Mouse (Mus musculus) hindbrain, embryonic 16.5 days (tissue): ENCODE results near the gene Gm21833. TPM values are rescaled to one million over a fixed set of nuclear protein-coding genes. Genes with fewer than 3 reads are reported as not detected.
"Not testable (repeated sequence)": the region's sequence is repeated elsewhere in the genome, so short reads cannot be mapped to it uniquely, and the experiment has no call there.

Experiments
- ATAC-seq: fragments of 200-750 bp; cut with Nextera tagmentation; 2 replicates; pipeline ENCODE4 v1.8.0; 2017; ENCODE audit warnings: moderate TSS enrichment, moderate library complexity
- H3K27ac ChIP-seq: fragments of 300-500 bp; sonication (generic); 2 replicates; pipeline ENCODE4 v1.5.1; 2014; ENCODE audit warnings: low read depth, mild to moderate bottlenecking, control low read depth, low read length, moderate library complexity
- H3K27me3 ChIP-seq: fragments of 300-500 bp; sonication (generic); replicated peaks from 2 replicates; pipeline ENCODE4 v1.6.1; 2014; ENCODE audit warnings: low read length; ENCODE audit not compliant: control insufficient read depth, insufficient read depth
- H3K36me3 ChIP-seq: fragments of 300-500 bp; sonication (generic); 2 replicates; pipeline ENCODE4 v1.6.1; 2014; ENCODE audit warnings: mild to moderate bottlenecking, low read length, moderate library complexity, mixed read lengths; ENCODE audit not compliant: control insufficient read depth, insufficient read depth
- H3K4me1 ChIP-seq: fragments of 300-500 bp; sonication (generic); 2 replicates; pipeline ENCODE4 v1.6.1; 2014; ENCODE audit warnings: low read depth, low read length; ENCODE audit not compliant: control insufficient read depth, insufficient read depth
- H3K4me2 ChIP-seq: fragments of 300-500 bp; sonication (generic); 2 replicates; pipeline ENCODE4 v1.6.1; 2014; ENCODE audit warnings: mild to moderate bottlenecking, low read length, control low read depth, moderate library complexity
- H3K4me3 ChIP-seq: fragments of 300-500 bp; sonication (generic); 2 replicates; pipeline ENCODE4 v1.5.1; 2014; ENCODE audit warnings: mild to moderate bottlenecking, low read length, control low read depth, moderate library complexity
- H3K9ac ChIP-seq: fragments of 300-500 bp; sonication (generic); 2 replicates; pipeline ENCODE4 v1.6.1; 2014; ENCODE audit warnings: low read depth, mild to moderate bottlenecking, control low read depth, low read length, moderate library complexity
- H3K9me3 ChIP-seq: fragments of 300-500 bp; sonication (generic); 2 replicates; pipeline ENCODE4 v1.6.1; 2014; ENCODE audit warnings: mild to moderate bottlenecking, low read length, moderate library complexity; ENCODE audit not compliant: control insufficient read depth
- WGBS: fragments of 180-500 bp; shearing (Covaris S2); extraction: QIAGEN DNeasy Blood & Tissue Kit; methylation state at CpG from one replicate; pipeline ENCODE4 v1.1.7; 2014; 5-methylcytosine and 5-hydroxymethylcytosine counted together
- polyA plus RNA-seq: library from polyadenylated mRNA; unstranded; fragments of >200 nt; fragmentation: Nextera tagmentation; extraction: Ambion mirVana; gene quantifications from 2 replicates; pipeline ENCODE4 v1.2.1, GENCODE M21; 2015

Gene Gm21833
- polyA plus RNA-seq: not detected in 2 replicates

DNA sequence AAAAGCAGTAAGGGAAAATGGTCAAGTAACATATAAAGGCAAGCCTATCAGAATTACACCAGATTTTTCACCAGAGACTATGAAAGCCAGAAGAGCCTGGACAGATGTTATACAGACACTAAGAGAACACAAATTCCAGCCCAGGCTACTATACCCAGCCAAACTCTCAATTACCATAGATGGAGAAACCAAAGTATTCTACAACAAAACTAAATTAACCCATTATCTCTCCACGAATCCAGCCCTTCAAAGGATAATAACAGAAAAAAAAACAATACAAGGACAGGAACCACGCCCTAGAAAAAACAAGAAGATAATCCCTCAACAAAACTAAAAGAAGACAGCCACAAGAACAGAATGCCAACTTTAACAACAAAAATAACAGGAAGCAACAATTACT lies at the start of gene Gm21833:
Gene Gm21833, plus strand, starts transcription at position 301 of the 400 bp plus-strand sequence.
- H3K9ac ChIP-seq, ATAC-seq, H3K36me3 ChIP-seq, H3K27ac ChIP-seq, H3K4me2 ChIP-seq, H3K4me1 ChIP-seq, H3K4me3 ChIP-seq, H3K27me3 ChIP-seq, H3K9me3 ChIP-seq: not testable (repeated sequence)
- 80% methylated on average over 2 of the region's 2 CpGs for WGBS

DNA sequence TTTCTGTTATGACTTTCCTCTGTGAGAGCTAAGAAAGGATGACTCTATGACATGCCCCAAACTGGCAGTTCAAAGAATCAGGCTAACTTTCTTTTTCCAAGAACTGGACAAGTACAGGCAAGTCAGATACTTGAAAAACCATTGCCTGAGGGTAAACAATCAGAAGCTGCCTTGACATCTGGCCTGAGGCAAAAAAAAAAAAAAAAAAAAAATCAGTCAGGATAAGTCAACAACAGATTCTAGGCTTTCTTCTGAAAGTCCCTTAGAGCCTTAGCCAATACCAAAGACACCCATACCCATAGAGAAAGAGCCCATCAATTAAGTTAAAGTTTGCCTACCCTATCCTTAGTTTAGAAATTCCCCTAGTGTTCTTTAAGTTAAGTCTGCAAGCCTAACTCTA lies 38.7 kb upstream of the Gm21833 start:
- Histone ChIP-seq H3K9me3 (no peaks in the 10 kb centered on the region; the same call in 1 of the 2 replicates), H3K36me3 (no peaks in the 10 kb centered on the region), H3K27me3 (no peaks in the 10 kb centered on the region), H3K9ac (no peak overlapping the region), H3K4me2 (no peak overlapping the region), H3K4me3 (no peak overlapping the region), H3K4me1 (no peaks in the 10 kb centered on the region), H3K27ac (no peak overlapping the region)
- no peak for ATAC-seq

DNA sequence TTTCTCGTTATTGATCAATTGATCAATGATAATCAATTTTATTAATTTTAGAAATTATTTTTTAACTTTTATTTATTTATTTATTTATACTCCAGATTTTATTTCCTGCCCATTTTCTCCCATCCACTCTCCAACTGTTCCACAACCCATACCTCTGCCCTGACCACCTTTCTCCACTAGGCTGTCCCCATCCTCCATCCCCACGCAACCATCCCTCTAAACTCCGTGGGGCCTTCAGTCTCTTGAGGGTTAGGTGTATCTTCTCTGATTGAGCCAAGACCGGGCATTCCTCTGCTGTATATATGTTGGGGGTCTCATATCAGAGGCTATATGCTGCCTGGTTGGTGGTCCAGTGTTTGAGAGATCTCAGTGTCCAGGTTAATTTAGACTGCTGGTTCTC lies 31.7 kb upstream of the Gm21833 start:
- Histone ChIP-seq H3K4me3 (no peak overlapping the region), H3K4me1 (no peaks in the 10 kb centered on the region), H3K9ac (no peak overlapping the region), H3K27ac (no peak overlapping the region), H3K27me3 (no peaks in the 10 kb centered on the region), H3K36me3 (no peaks in the 10 kb centered on the region), H3K4me2 (no peak overlapping the region), H3K9me3 (no peaks in the 10 kb centered on the region)
- no peak for ATAC-seq
- WGBS: 90% methylated on average over 4 of the region's 4 CpGs

DNA sequence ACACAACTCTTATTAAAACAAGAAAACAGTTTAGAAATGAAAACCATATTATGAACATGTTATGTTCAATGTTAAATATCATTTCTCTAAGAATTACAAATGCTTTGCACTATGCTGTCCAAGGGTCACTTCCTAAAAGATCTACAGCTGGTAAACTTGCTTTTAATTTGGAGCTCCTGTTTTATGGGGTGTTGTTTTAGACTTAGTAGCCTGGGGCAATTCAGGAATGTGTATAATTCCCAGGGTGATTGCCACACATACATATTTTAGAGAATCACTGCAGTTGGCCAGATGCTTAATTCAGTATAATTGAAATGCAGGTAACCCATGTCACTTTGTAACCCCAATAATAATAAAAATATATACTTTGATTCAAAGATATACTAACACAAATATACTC lies 12.9 kb upstream of the Gm21833 start:
- Histone ChIP-seq H3K4me1 (no peaks in the 10 kb centered on the region), H3K27me3 (no peaks in the 10 kb centered on the region), H3K27ac (no peak overlapping the region), H3K4me3 (no peak overlapping the region), H3K9me3 (no peaks in the 10 kb centered on the region), H3K36me3 (no peaks in the 10 kb centered on the region), H3K9ac (no peak overlapping the region), H3K4me2 (no peak overlapping the region)
- ATAC-seq: no peak

DNA sequence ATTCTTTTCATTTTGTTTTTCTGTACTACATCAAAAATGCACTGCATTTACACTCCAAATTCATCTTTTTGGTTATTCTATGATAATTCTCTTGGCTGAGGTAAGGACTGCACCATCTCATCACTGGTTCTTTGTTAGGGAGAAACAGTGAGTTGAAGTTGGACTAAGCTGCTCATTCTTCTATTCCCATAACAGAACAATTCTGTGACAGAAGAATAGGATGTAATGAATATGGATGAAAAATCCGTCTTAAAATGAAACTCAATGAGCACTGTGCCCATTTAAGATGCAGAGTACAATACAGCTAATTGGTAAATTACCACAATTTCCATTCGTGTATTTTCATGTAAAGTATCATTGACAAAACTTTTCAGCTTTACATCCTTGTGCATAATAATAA lies 11.6 kb upstream of the Gm21833 start:
- no peak for ATAC-seq
- no peak overlapping the region for H3K4me3 ChIP-seq
- WGBS: 42% methylated on average over 2 of the region's 2 CpGs

DNA sequence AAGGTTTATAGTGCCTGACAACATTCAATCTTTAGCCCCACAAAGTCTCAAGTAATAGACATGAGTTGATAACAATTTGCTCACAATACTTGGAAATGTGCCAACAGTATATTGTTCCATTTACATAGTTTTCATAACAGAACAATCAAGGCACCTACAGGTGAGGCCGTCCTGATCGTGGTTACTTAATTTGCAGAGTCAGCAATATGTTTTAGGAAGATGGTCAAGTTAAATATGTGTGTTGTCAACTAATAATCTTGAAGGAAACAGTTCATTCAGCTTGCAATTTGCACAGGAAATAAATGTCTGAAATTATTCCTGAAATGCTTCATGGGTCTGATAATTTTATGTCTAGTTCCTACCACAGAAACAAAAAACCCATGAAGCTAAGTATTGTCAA lies 27.6 kb downstream of the Gm21833 start:
- H3K4me1 ChIP-seq: no peaks in the 10 kb centered on the region
- 93% methylated on average over 2 of the region's 2 CpGs for WGBS
- no peak overlapping the region for H3K9ac ChIP-seq
- H3K36me3 ChIP-seq: no peaks in the 10 kb centered on the region
- no peak overlapping the region for H3K27ac ChIP-seq
- no peak overlapping the region for H3K4me3 ChIP-seq
- H3K4me2 ChIP-seq: no peak overlapping the region
- no peak for ATAC-seq
- no peaks in the 10 kb centered on the region for H3K27me3 ChIP-seq
- H3K9me3 ChIP-seq: no peaks in the 10 kb centered on the region

More for the DNA sequence above, 11.6 kb upstream of the Gm21833 start:
- Histone ChIP-seq H3K9ac (no peak overlapping the region), H3K4me2 (no peak overlapping the region), H3K27ac (no peak overlapping the region), H3K9me3 (no peaks in the 10 kb centered on the region), H3K4me1 (no peaks in the 10 kb centered on the region), H3K36me3 (no peaks in the 10 kb centered on the region), H3K27me3 (no peaks in the 10 kb centered on the region)

DNA sequence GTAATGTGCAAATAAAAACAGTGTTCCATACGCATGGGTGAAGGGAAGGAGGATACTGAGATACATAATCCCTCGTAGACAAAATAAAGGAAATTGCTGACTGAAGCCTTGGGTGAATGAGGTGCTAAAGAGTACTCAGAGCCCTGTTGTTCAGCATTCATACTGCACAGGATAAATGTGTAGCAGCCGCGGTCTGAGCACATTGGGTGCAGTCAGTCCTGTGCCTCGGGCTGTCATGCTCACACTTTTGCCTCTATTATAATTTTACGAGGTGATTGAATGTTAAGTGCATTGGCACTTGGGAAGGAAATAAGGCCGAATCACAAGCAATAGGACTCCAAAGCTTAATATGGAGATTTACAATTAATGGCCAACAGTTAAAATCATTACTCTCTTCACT lies 36.4 kb downstream of the Gm21833 start:
- H3K36me3 ChIP-seq: no peaks in the 10 kb centered on the region
- H3K27ac ChIP-seq: no peak overlapping the region
- no peaks in the 10 kb centered on the region for H3K27me3 ChIP-seq
- no peak overlapping the region for H3K4me2 ChIP-seq
- 72% methylated on average over 7 of the region's 7 CpGs for WGBS
- no peaks in the 10 kb centered on the region for H3K4me1 ChIP-seq
- H3K9ac ChIP-seq: no peak overlapping the region
- no peak for ATAC-seq
- no peaks in the 10 kb centered on the region for H3K9me3 ChIP-seq
- H3K4me3 ChIP-seq: no peak overlapping the region
